Comparison of ENCODE assay signal across 24 mouse cellular contexts in genomic region chr4:68623125-68624024, GRCm38 (mm10).
"Had no signal": no experiment of that assay in that cellular context is flagged by ENCODE, and none has a peak within 500 bp of the region (broad histone marks: within the 10 kb centered on the region; RNA-seq: fewer than 3 reads in every experiment).

No protein-coding gene starts in this region.

- H3K4me3 ChIP-seq: layer of hippocampus, adult 2 months; limb, embryonic 12.5 days; limb, embryonic 15.5 days; liver, embryonic 12.5 days; liver, embryonic 15.5 days; lung, embryonic 15.5 days; megakaryocyte, embryonic 14.5 days; myocyte; stomach, embryonic 15.5 days had no signal

- H3K9me3 ChIP-seq: limb, embryonic 12.5 days; limb, embryonic 15.5 days; liver, embryonic 12.5 days; liver, embryonic 15.5 days; lung, embryonic 15.5 days; stomach, embryonic 15.5 days had no signal

- H3K27me3 ChIP-seq: limb, embryonic 12.5 days; limb, embryonic 15.5 days; liver, embryonic 12.5 days; liver, embryonic 15.5 days; lung, embryonic 15.5 days; megakaryocyte, embryonic 14.5 days; stomach, embryonic 15.5 days had no signal

- H3K36me3 ChIP-seq: limb, embryonic 12.5 days; limb, embryonic 15.5 days; liver, embryonic 12.5 days; liver, embryonic 15.5 days; lung, embryonic 15.5 days; stomach, embryonic 15.5 days had no signal

- ATAC-seq: inflammation-experienced regulatory T-cells, adult 6 months; intestine, embryonic 16.5 days; liver, embryonic 12.5 days; midbrain, embryonic 16.5 days had no signal

- H3K4me2 ChIP-seq: limb, embryonic 12.5 days; limb, embryonic 15.5 days; liver, embryonic 12.5 days; liver, embryonic 15.5 days; lung, embryonic 15.5 days; midbrain, embryonic 11.5 days; stomach, embryonic 15.5 days had no signal

- H3K27ac ChIP-seq: layer of hippocampus, adult 2 months; limb, embryonic 12.5 days; limb, embryonic 15.5 days; liver, embryonic 12.5 days; liver, embryonic 15.5 days; lung, embryonic 15.5 days; stomach, embryonic 15.5 days had no signal

- H3K4me1 ChIP-seq: limb, embryonic 12.5 days; limb, embryonic 15.5 days; liver, embryonic 12.5 days; liver, embryonic 15.5 days; lung, embryonic 15.5 days; megakaryocyte, embryonic 14.5 days; stomach, embryonic 15.5 days had no signal

- DNase-seq: kidney, adult 18-20 months; kidney, postnatal 14 days; layer of hippocampus, adult 9-11 months; layer of hippocampus, postnatal 36 days; left cerebral cortex, postnatal 4 days; lung, adult 18-20 months; lung, postnatal 10 days; lung, postnatal 36 days; right cerebral cortex, postnatal 25 days; spleen, adult 18-20 months; thymus, postnatal 36 days had no signal

- H3K9ac ChIP-seq: limb, embryonic 12.5 days; limb, embryonic 15.5 days; liver, embryonic 12.5 days; liver, embryonic 15.5 days; lung, embryonic 15.5 days; stomach, embryonic 15.5 days had no signal
